In the genomic region with DNA sequence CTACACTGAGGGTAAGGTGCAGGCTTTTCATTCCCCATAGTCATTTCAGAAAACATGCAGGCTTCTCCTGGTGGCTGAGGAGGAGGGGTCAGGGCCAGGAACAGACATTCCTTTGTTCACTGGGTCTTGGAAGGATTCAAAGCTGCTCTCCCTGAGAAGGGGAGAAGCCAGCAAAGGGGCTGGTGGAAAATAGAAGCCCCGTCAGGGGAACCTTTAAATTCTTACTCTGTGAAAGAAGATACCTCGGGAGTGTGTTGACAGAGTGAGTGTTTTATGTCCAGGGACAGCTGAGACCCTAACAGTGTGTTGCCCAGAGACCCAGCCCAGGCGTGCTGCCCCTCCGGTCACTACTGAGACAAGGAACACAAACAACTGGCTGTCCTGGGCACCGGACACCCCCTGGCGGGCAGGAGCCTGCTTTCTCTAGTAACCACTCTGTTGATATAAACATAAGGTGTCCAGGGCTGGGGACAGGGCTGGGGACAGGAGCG, we compare ENCODE assay signal across 10 mouse cellular contexts. TPM values are rescaled to one million over a fixed set of nuclear protein-coding genes. Genes with fewer than 3 reads are reported as not detected.
DNase-seq lines count a peak whose midpoint lies in the region; ATAC-seq and TF ChIP-seq lines count a peak whose summit lies in the region.
"Had no signal": no experiment of that assay in that cellular context is flagged by ENCODE, and none has a peak within 500 bp of the region (broad histone marks: within the 10 kb centered on the region; RNA-seq: fewer than 3 reads in every experiment).

No protein-coding gene starts in this region.

- H3K4me2 ChIP-seq in intestine, embryonic 15.5 days (replicated peaks), result no peak overlapping the region

- ATAC-seq in intestine, embryonic 15.5 days, result 0 out of 2 replicates have a peak, but pooled peaks have one; percentile 7
- ATAC-seq in megakaryocyte progenitor cell, adult 5-6 weeks (replicated peaks; ENCODE audit: poor library complexity), result no peak

- H3K4me3 ChIP-seq in layer of hippocampus, adult 2 months, result no peak overlapping the region
- H3K4me3 ChIP-seq in gastrocnemius, adult 2 months, result 0 out of 2 replicates have a peak overlapping the region, but pooled peaks have one; percentile 13
- no peak overlapping the region for H3K4me3 ChIP-seq in intestine, embryonic 15.5 days (replicated peaks)

- no peak overlapping the region for H3K9ac ChIP-seq in intestine, embryonic 15.5 days

- no peak for DNase-seq in layer of hippocampus, adult 2 months (ENCODE audit: low spot score in 2 of 2)
- no peak for DNase-seq in layer of hippocampus, postnatal 14 days (ENCODE audit: low spot score in 2 of 2)
- DNase-seq in gastrocnemius, adult 2 months, result peak; percentile 82
- DNase-seq in retina, embryonic 14.5 days (ENCODE audit: low spot score), result peak; percentile 60
- DNase-seq in B cell, adult 2 months, result no peak
- no peak for DNase-seq in left cerebral cortex, postnatal 10 days (ENCODE audit: extremely low spot score in 1 of 2, low spot score in 2 of 2)

- peaks cover 39% of the 10 kb centered on the region for H3K4me1 ChIP-seq in intestine, embryonic 15.5 days (replicated peaks)

- peak overlapping the region; percentile 53; the same call in 1 of the 2 replicates for H3K27ac ChIP-seq in layer of hippocampus, adult 2 months
- peak overlapping the region; percentile 87 for H3K27ac ChIP-seq in gastrocnemius, adult 2 months
- peak overlapping the region; percentile 9; the same call in 1 of the 2 replicates for H3K27ac ChIP-seq in intestine, embryonic 15.5 days
- H3K27ac ChIP-seq: macrophage had no signal

- no peaks in the 10 kb centered on the region for H3K9me3 ChIP-seq in intestine, embryonic 15.5 days

- no peaks in the 10 kb centered on the region for H3K27me3 ChIP-seq in intestine, embryonic 15.5 days (replicated peaks)

- H3K36me3 ChIP-seq in intestine, embryonic 15.5 days, result no peaks in the 10 kb centered on the region

- WGBS in intestine, embryonic 15.5 days, result 25% methylated on average over 7 of the region's 7 CpGs

- intact Hi-C loops in gastrocnemius, adult 2 months (cut with DNase I), result loop anchor here (2.0 kb wide), 1 partner anchor 21 kb away; no protein-coding TSS in a partner anchor
- intact Hi-C loops in left cerebral cortex, postnatal 10 days (cut with DNase I), result no loop called here

- TF ChIP-seq CTCF in layer of hippocampus, adult 2 months (conservative IDR thresholded peaks at IDR 0.05), result peak; percentile 23; the same call in 1 of the 2 replicates
- TF ChIP-seq CTCF in gastrocnemius, adult 2 months (IDR thresholded peaks at IDR 0.05), result peak; percentile 60

RNA-seq across cellular contexts. Expression of a gene that starts 4.7 kb away (rescaled TPM):
- under 1 TPM in 1 of 2 experiments, not detected in 1; 0.33 TPM for total RNA-seq in layer of hippocampus, adult 2 months (2021)
- total RNA-seq in layer of hippocampus, postnatal 14 days (2021), result under 1 TPM; 0.30 to 0.45 TPM
- total RNA-seq in gastrocnemius, adult 2 months (2021), result 100 to 1,000 TPM; 439 to 602 TPM
- polyA plus RNA-seq in intestine, embryonic 15.5 days (2015; fragmentation: Nextera tagmentation; extraction: Ambion mirVana), result 3.8 and 4.1 TPM in 2 replicates
- total RNA-seq in left cerebral cortex, postnatal 10 days (2021), result under 1 TPM; 0.24 TPM
- not detected in 2 replicates for total RNA-seq in megakaryocyte progenitor cell, adult 5-6 weeks (2015)
- not detected in 2 replicates for total RNA-seq in megakaryocyte progenitor cell, adult 5-6 weeks (2017)
- polyA plus RNA-seq: macrophage had no signal

RNA-seq across cellular contexts. Expression of a gene that starts 13.9 kb away (rescaled TPM):
- not detected for total RNA-seq in layer of hippocampus, adult 2 months (2021)
- total RNA-seq in layer of hippocampus, postnatal 14 days (2021), result under 1 TPM in 1 of 2 experiments, not detected in 1; 0.79 TPM
- total RNA-seq in gastrocnemius, adult 2 months (2021), result not detected
- 3.5 and 4.4 TPM in 2 replicates for polyA plus RNA-seq in intestine, embryonic 15.5 days (2015; fragmentation: Nextera tagmentation; extraction: Ambion mirVana)
- total RNA-seq in left cerebral cortex, postnatal 10 days (2021), result not detected
- 5.9 and 18.8 TPM in 2 replicates for total RNA-seq in megakaryocyte progenitor cell, adult 5-6 weeks (2015)
- 4.2 and 6.8 TPM in 2 replicates for total RNA-seq in megakaryocyte progenitor cell, adult 5-6 weeks (2017)
- total RNA-seq: CH12.LX had no signal
- polyA plus RNA-seq: macrophage had no signal

RNA-seq across cellular contexts. Expression of a gene that starts 17.2 kb away (rescaled TPM):
- under 1 TPM; 0.37 to 0.92 TPM for total RNA-seq in layer of hippocampus, adult 2 months (2021)
- 1 to 10 TPM in 1 of 2 experiments, under 1 TPM in 1; 0.36 to 1.0 TPM for total RNA-seq in layer of hippocampus, postnatal 14 days (2021)
- total RNA-seq in gastrocnemius, adult 2 months (2021), result not detected
- 36.3 and 38.9 TPM in 2 replicates for polyA plus RNA-seq in intestine, embryonic 15.5 days (2015; fragmentation: Nextera tagmentation; extraction: Ambion mirVana)
- under 1 TPM; 0.15 to 0.26 TPM for total RNA-seq in left cerebral cortex, postnatal 10 days (2021)
- 0.42 and 0.66 TPM in 2 replicates for total RNA-seq in megakaryocyte progenitor cell, adult 5-6 weeks (2015)
- 0.79 and 3.6 TPM in 2 replicates for total RNA-seq in megakaryocyte progenitor cell, adult 5-6 weeks (2017)
- polyA plus RNA-seq: macrophage had no signal

RNA-seq across cellular contexts. Expression of a gene that starts 27.7 kb away (rescaled TPM):
- total RNA-seq in layer of hippocampus, adult 2 months (2021), result 10 to 100 TPM; 11.1 to 15.1 TPM
- 10 to 100 TPM; 10.7 to 11.2 TPM for total RNA-seq in layer of hippocampus, postnatal 14 days (2021)
- 10 to 100 TPM; 11.1 to 12.4 TPM for total RNA-seq in gastrocnemius, adult 2 months (2021)
- 72.8 and 73.2 TPM in 2 replicates for polyA plus RNA-seq in intestine, embryonic 15.5 days (2015; fragmentation: Nextera tagmentation; extraction: Ambion mirVana)
- total RNA-seq in left cerebral cortex, postnatal 10 days (2021), result 10 to 100 TPM; 10.7 to 10.9 TPM
- 39.8 and 42.4 TPM in 2 replicates for total RNA-seq in megakaryocyte progenitor cell, adult 5-6 weeks (2015)
- total RNA-seq in megakaryocyte progenitor cell, adult 5-6 weeks (2017), result 57.9 and 60.9 TPM in 2 replicates

RNA-seq across cellular contexts. Expression of a gene that starts 27.8 kb away (rescaled TPM):
- total RNA-seq in layer of hippocampus, adult 2 months (2021), result 10 to 100 TPM; 21.4 to 26.7 TPM
- total RNA-seq in layer of hippocampus, postnatal 14 days (2021), result 10 to 100 TPM; 30.3 to 42.0 TPM
- 1 to 10 TPM; 6.1 to 9.4 TPM for total RNA-seq in gastrocnemius, adult 2 months (2021)
- polyA plus RNA-seq in intestine, embryonic 15.5 days (2015; fragmentation: Nextera tagmentation; extraction: Ambion mirVana), result 11.2 and 12.5 TPM in 2 replicates
- total RNA-seq in left cerebral cortex, postnatal 10 days (2021), result 10 to 100 TPM; 33.3 to 34.3 TPM
- 103 and 105 TPM in 2 replicates for total RNA-seq in megakaryocyte progenitor cell, adult 5-6 weeks (2015)
- 34.4 and 38.0 TPM in 2 replicates for total RNA-seq in megakaryocyte progenitor cell, adult 5-6 weeks (2017)

Comparison
In these comparisons a context has a peak if more than half of its experiments do, and no peak if none do; other contexts are left out.
1. DNase-seq: peak in gastrocnemius, adult 2 months (single experiment) and retina, embryonic 14.5 days (single experiment); none in layer of hippocampus, adult 2 months (0 of 2), layer of hippocampus, postnatal 14 days (0 of 2), B cell, adult 2 months (0 of 2) and left cerebral cortex, postnatal 10 days (0 of 2).
2. H3K27ac ChIP-seq: peak in every context shown above with its lines; median percentile 87 in gastrocnemius, adult 2 months; 53 in layer of hippocampus, adult 2 months; 9 in intestine, embryonic 15.5 days.
3. RNA of a gene that starts 4.7 kb away (total RNA-seq): 439 to 602 TPM in gastrocnemius, adult 2 months; 0.30 to 0.45 TPM in layer of hippocampus, postnatal 14 days, 0.33 TPM in layer of hippocampus, adult 2 months, 0.24 TPM in left cerebral cortex, postnatal 10 days and not detected in megakaryocyte progenitor cell, adult 5-6 weeks; every median in the first group is over 100 times any median in the second.